8 mouse cellular contexts compared by ENCODE assay signal in genomic region chr11:69245643-69246042, GRCm38 (mm10). TPM values are rescaled to one million over a fixed set of nuclear protein-coding genes. Genes with fewer than 3 reads are reported as not detected.
A peak's percentile ranks its signal among the peaks of the same experiment; 100 is the strongest.
DNase-seq lines count a peak whose midpoint lies in the region; ATAC-seq lines count a peak whose summit lies in the region.

No protein-coding gene starts in this region.

- peak overlapping the region; percentile 48 for H3K9ac ChIP-seq in heart, embryonic 16.5 days (ENCODE audit: low read length)

- DNase-seq in heart, adult 11 months: peak; percentile 92
- no peak for DNase-seq in heart, embryonic 10.5 days (ENCODE audit: low spot score)
- peak; percentile 36 for DNase-seq in Muller cell, postnatal 12 days (ENCODE audit: inconsistent ontology term)
- peak; percentile 9 to 18 for DNase-seq in kidney, postnatal 36 days
- DNase-seq in layer of hippocampus, postnatal 14 days (ENCODE audit: low spot score in 2 of 2): no peak
- no peak for DNase-seq in frontal cortex, postnatal 36 days (ENCODE audit: low spot score in 2 of 2)

- no peak overlapping the region; the same call in 1 of the 2 replicates for H3K27ac ChIP-seq in heart, embryonic 10.5 days
- peak overlapping the region; percentile 86 for H3K27ac ChIP-seq in heart, embryonic 16.5 days (ENCODE audit: low read length)

- no peak overlapping the region for H3K4me3 ChIP-seq in heart, embryonic 10.5 days
- H3K4me3 ChIP-seq in heart, embryonic 16.5 days (ENCODE audit: low read length): peak overlapping the region; percentile 29

- no peaks in the 10 kb centered on the region for H3K36me3 ChIP-seq in heart, embryonic 10.5 days
- H3K36me3 ChIP-seq in heart, embryonic 16.5 days (ENCODE audit: control insufficient read depth, insufficient read depth): no peaks in the 10 kb centered on the region

- peaks cover 8% of the 10 kb centered on the region for H3K27me3 ChIP-seq in heart, embryonic 10.5 days (ENCODE audit: insufficient read depth, poor library complexity, severe bottlenecking)
- H3K27me3 ChIP-seq in heart, embryonic 16.5 days (ENCODE audit: control insufficient read depth, insufficient read depth, low read length): no peaks in the 10 kb centered on the region

- H3K9me3 ChIP-seq in heart, embryonic 10.5 days: no peaks in the 10 kb centered on the region
- H3K9me3 ChIP-seq in heart, embryonic 16.5 days (replicated peaks; ENCODE audit: control insufficient read depth, low read length): no peaks in the 10 kb centered on the region

- WGBS in heart, embryonic 10.5 days: 17% methylated on average over 2 of the region's 2 CpGs
- 0% methylated on average over 2 of the region's 2 CpGs for WGBS in heart, embryonic 16.5 days

- H3K4me2 ChIP-seq in heart, embryonic 16.5 days (ENCODE audit: low read depth, low read length): peak overlapping the region; percentile 59

- H3K4me1 ChIP-seq in heart, embryonic 10.5 days: peaks cover 15% of the 10 kb centered on the region
- H3K4me1 ChIP-seq in heart, embryonic 16.5 days (ENCODE audit: control insufficient read depth, insufficient read depth, low read length): peaks cover 5% of the 10 kb centered on the region

- peak; percentile 65 for ATAC-seq in heart, embryonic 16.5 days (replicated peaks; ENCODE audit: extremely low read depth, insufficient read depth, low FRiP score)
- no peak for ATAC-seq in frontal cortex, adult (ENCODE audit: low TSS enrichment)

RNA-seq across cellular contexts. Expression of gene Gucy2e, which starts 8.8 kb away (rescaled TPM):
- 0.24 and 0.46 TPM in 2 replicates for polyA plus RNA-seq in heart, embryonic 10.5 days (2016; fragmentation: Nextera tagmentation; extraction: Ambion mirVana)
- 0.05 and 0.10 TPM in 2 replicates for polyA plus RNA-seq in heart, embryonic 16.5 days (2015; fragmentation: Nextera tagmentation; extraction: Ambion mirVana)
- total RNA-seq in layer of hippocampus, postnatal 14 days (2021): 1 to 10 TPM; 1.0 to 1.1 TPM

RNA-seq across cellular contexts. Expression of gene Alox8, which starts 48.0 kb away (rescaled TPM):
- polyA plus RNA-seq in heart, embryonic 10.5 days (2016; fragmentation: Nextera tagmentation; extraction: Ambion mirVana): 1.1 and 1.2 TPM in 2 replicates
- 1.7 TPM in 2 replicates for polyA plus RNA-seq in heart, embryonic 16.5 days (2015; fragmentation: Nextera tagmentation; extraction: Ambion mirVana)
- 1 to 10 TPM; 5.5 to 8.4 TPM for total RNA-seq in layer of hippocampus, postnatal 14 days (2021)

Comparison
In these comparisons a context has a peak if more than half of its experiments do, and no peak if none do; other contexts are left out.
1. DNase-seq: peak in heart, adult 11 months (single experiment), Muller cell, postnatal 12 days (single experiment) and kidney, postnatal 36 days (2 of 2); none in heart, embryonic 10.5 days (single experiment), layer of hippocampus, postnatal 14 days (0 of 2) and frontal cortex, postnatal 36 days (0 of 2).